Mouse (Mus musculus) megakaryocyte, embryonic 14.5 days (primary cell): ENCODE measurements around the gene Tuba8.

Experiments used
- FLI1 ChIP-seq: IDR thresholded peaks from 2 replicates; pipeline ENCODE4 v1.6.1; 2012; ENCODE audit warnings: low read length, inconsistent platforms, mixed read lengths
- GATA1 ChIP-seq: IDR thresholded peaks from 3 replicates; pipeline ENCODE4 v1.6.1; 2012; ENCODE audit warnings: mixed read lengths, low read length, inconsistent platforms, borderline replicate concordance

- no peak for TF ChIP-seq GATA1
- no peak for TF ChIP-seq FLI1
These were observed 63.9 kb downstream of the Tuba8 start for GRCm38 (mm10) chr6:121274356-121274755.
